Mouse (Mus musculus) naive thymus-derived CD4-positive, alpha-beta T cell, adult 2 months (primary cell): ENCODE results near the gene Serinc1.
A peak's percentile ranks its signal among the peaks of the same experiment; 100 is the strongest.
"Not testable (repeated sequence)": the region's sequence is repeated elsewhere in the genome, so short reads cannot be mapped to it uniquely, and the experiment has no call there.

ENCODE experiments used
- DNase-seq: peaks from one replicate; pipeline ENCODE4 v3.0.0-alpha.2; 2011; ENCODE audit warnings: low read depth

Gene Serinc1

GRCm38 (mm10) chr10:57532218-57533101 is at the start of gene Serinc1:
TSS of gene Serinc1 (minus strand) at chr10:57532530.
- DNase-seq: peak; percentile 97

- no peak for DNase-seq
Measured at GRCm38 (mm10) chr10:57576721-57577120, 44.4 kb upstream of the Serinc1 start.

- DNase-seq: no peak
Measured at GRCm38 (mm10) chr10:57572130-57572529, 39.8 kb upstream of the Serinc1 start.

GRCm38 (mm10) chr10:57571211-57571730 is 38.9 kb upstream of the Serinc1 start:
- peak; percentile 73 for DNase-seq

- DNase-seq: no peak
Measured at GRCm38 (mm10) chr10:57569023-57569931, 36.9 kb upstream of the Serinc1 start.

GRCm38 (mm10) chr10:57566221-57566620 is 33.9 kb upstream of the Serinc1 start:
- DNase-seq: no peak

GRCm38 (mm10) chr10:57557597-57557996 is 25.3 kb upstream of the Serinc1 start:
- no peak for DNase-seq

GRCm38 (mm10) chr10:57553719-57554118 is 21.4 kb upstream of the Serinc1 start:
- no peak for DNase-seq

GRCm38 (mm10) chr10:57549631-57550030 is 17.3 kb upstream of the Serinc1 start:
- no peak for DNase-seq

GRCm38 (mm10) chr10:57543890-57544289 is 11.6 kb upstream of the Serinc1 start:
- not testable (repeated sequence) for DNase-seq

GRCm38 (mm10) chr10:57531616-57532217 is 613 bp downstream of the Serinc1 start:
- no peak for DNase-seq

- peak; percentile 21 for DNase-seq
Measured at GRCm38 (mm10) chr10:57531076-57531475, 1.3 kb downstream of the Serinc1 start.

- no peak for DNase-seq
Measured at GRCm38 (mm10) chr10:57526469-57526868, 5.9 kb downstream of the Serinc1 start.

GRCm38 (mm10) chr10:57515278-57515677 is 17.1 kb downstream of the Serinc1 start:
- DNase-seq: no peak

- DNase-seq: no peak
Measured at GRCm38 (mm10) chr10:57514616-57515015, 17.7 kb downstream of the Serinc1 start.

GRCm38 (mm10) chr10:57499414-57500156 is 32.7 kb downstream of the Serinc1 start:
- DNase-seq: no peak

- no peak for DNase-seq
Measured at GRCm38 (mm10) chr10:57492050-57492449, 40.3 kb downstream of the Serinc1 start.

GRCm38 (mm10) chr10:57488591-57488990 is 43.7 kb downstream of the Serinc1 start:
- DNase-seq: no peak

GRCm38 (mm10) chr10:57487201-57487600 is 45.1 kb downstream of the Serinc1 start:
- DNase-seq: peak; percentile 48

- no peak for DNase-seq
Measured at GRCm38 (mm10) chr10:57486542-57487071, 45.7 kb downstream of the Serinc1 start.
